Mouse (Mus musculus) intestine, embryonic 15.5 days (tissue): ENCODE data around the gene Lpin1. TPM values are rescaled to one million over a fixed set of nuclear protein-coding genes. Genes with fewer than 3 reads are reported as not detected.

Experiments
- ATAC-seq: fragments of 200-750 bp; cut with Nextera tagmentation; 2 replicates; pipeline ENCODE4 v1.8.0; 2017; ENCODE audit warnings: moderate TSS enrichment, moderate library complexity
- H3K27ac ChIP-seq: fragments of 300-500 bp; sonication (generic); 2 replicates; pipeline ENCODE4 v1.5.1; 2015; ENCODE audit warnings: mild to moderate bottlenecking, inconsistent platforms
- H3K27me3 ChIP-seq: fragments of 300-500 bp; sonication (generic); replicated peaks from 2 replicates; pipeline ENCODE4 v1.6.1; 2015; ENCODE audit warnings: inconsistent platforms
- H3K36me3 ChIP-seq: fragments of 300-500 bp; sonication (generic); 2 replicates; pipeline ENCODE4 v1.6.1; 2015; ENCODE audit warnings: inconsistent platforms
- H3K4me1 ChIP-seq: fragments of 300-500 bp; sonication (generic); replicated peaks from 2 replicates; pipeline ENCODE4 v1.6.1; 2015; ENCODE audit warnings: inconsistent platforms
- H3K4me2 ChIP-seq: fragments of 300-500 bp; sonication (generic); replicated peaks from 2 replicates; pipeline ENCODE4 v1.6.1; 2015; ENCODE audit warnings: mild to moderate bottlenecking, inconsistent platforms
- H3K4me3 ChIP-seq: fragments of 300-500 bp; sonication (generic); replicated peaks from 2 replicates; pipeline ENCODE4 v1.5.1; 2015; ENCODE audit warnings: inconsistent platforms
- H3K9ac ChIP-seq: fragments of 300-500 bp; sonication (generic); 2 replicates; pipeline ENCODE4 v1.6.1; 2015; ENCODE audit warnings: inconsistent platforms
- H3K9me3 ChIP-seq: fragments of 300-500 bp; sonication (generic); 2 replicates; pipeline ENCODE4 v1.6.1; 2016; ENCODE audit warnings: inconsistent platforms
- WGBS: fragments of 180-500 bp; shearing (Covaris S2); methylation state at CpG from one replicate; pipeline ENCODE4 v1.1.7; 2015; 5-methylcytosine and 5-hydroxymethylcytosine counted together
- polyA plus RNA-seq: library from polyadenylated mRNA; unstranded; fragments of >200 nt; fragmentation: Nextera tagmentation; extraction: Ambion mirVana; gene quantifications from 2 replicates; pipeline ENCODE4 v1.2.1, GENCODE M21; 2015

The Lpin1 gene
- polyA plus RNA-seq, 1 experiment from 2014 or later: 8.6 TPM

DNA sequence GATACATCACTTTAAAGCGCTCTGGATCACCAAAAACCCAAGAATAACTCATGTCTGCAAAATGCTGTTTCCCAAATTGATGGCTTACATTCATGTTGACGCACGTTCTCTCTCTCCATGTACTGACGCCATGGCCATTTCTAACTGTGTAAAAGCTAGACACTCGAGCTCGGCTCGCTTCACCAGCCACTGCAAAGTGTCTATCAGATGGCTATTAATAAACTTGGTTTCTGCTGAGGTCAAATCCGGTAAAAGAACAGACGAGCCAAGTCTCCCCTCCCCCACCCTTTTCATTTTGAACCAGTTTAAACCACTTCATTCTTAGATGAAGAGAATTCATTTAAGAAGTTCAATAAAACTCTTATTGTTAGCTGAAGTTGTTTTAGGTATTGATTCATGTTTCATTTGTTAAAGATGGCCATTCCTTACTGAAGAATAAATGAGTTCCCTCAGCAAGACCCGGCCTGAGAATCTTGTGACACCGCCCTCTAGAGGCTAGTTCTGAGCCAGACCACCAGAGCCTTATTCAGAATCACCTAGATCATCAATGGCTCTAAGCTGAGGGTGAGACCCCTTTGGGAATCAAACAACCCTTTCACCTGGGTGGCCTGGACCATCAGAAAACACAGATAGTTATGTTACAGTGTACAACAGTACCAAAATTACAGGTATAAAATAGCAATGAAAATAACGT, 28.5 kb upstream of the Lpin1 start:
- no peak for ATAC-seq
- Histone ChIP-seq H3K9ac (no peak overlapping the region), H3K9me3 (no peaks in the 10 kb centered on the region), H3K4me1 (no peaks in the 10 kb centered on the region), H3K27ac (no peak overlapping the region), H3K27me3 (no peaks in the 10 kb centered on the region), H3K4me2 (no peak overlapping the region), H3K36me3 (no peaks in the 10 kb centered on the region), H3K4me3 (no peak overlapping the region)
- 68% methylated on average over 12 of the region's 12 CpGs for WGBS

DNA sequence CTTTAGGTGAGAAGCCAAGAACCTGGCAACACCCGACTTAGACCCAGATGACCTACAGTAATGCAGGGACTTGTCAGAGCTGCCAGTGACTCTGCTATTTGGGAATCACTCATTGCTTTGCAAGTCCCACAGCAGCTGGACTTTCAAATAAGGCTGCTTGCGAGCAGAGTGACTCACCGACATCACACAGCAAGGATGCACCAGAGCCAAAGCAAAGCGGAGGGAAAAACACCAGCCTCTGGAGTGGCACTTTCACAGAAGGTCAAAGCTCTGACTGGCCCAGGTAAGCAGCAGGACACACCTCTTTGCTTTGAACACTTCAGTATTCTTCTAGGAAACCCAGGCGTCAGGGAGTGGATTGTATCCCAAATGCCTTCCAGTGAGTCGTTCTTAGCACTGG, 25.1 kb upstream of the Lpin1 start:
- Histone ChIP-seq H3K4me2 (no peak overlapping the region), H3K9me3 (no peaks in the 10 kb centered on the region), H3K9ac (no peak overlapping the region), H3K27ac (no peak overlapping the region), H3K36me3 (no peaks in the 10 kb centered on the region), H3K4me3 (no peak overlapping the region), H3K4me1 (no peaks in the 10 kb centered on the region), H3K27me3 (no peaks in the 10 kb centered on the region)
- ATAC-seq: no peak
- 70% methylated on average over 6 of the region's 6 CpGs for WGBS

DNA sequence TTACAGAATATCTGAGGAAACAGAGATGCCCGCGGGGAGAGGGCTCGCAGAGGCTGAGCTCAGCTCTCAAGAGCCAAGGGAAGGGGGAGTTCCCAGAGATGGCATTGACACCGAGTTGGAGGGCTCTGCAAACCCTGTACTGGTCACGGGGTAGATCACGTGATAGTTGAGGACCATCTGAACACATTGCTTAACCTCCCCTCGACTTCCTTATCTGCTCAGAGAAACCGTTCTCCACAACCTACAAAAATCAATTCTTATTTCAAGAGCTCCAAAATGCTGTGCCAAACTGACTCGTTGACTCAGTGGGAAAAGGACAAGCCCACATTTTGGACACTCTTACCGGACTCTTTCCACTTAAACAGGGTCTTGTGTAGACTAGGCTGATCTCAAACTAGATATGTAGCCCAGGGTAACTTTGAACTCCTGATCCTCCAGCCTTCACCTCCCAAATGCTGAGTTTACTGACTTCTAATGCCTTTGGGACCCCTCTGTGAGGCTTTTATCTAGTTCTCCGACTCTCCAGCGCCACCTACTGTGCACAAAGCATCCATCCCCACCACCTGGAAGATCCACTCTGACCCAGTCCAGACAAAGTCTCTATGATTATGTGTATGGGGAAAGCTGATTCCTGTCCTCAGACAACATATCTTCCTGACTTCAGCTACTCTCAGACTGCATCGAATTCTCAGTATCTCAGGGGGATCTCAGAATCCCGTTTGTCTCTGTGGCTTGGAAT, 23.5 kb upstream of the Lpin1 start:
- H3K27me3 ChIP-seq: no peaks in the 10 kb centered on the region
- no peak overlapping the region for H3K4me2 ChIP-seq
- H3K36me3 ChIP-seq: no peaks in the 10 kb centered on the region
- H3K4me1 ChIP-seq: no peaks in the 10 kb centered on the region
- H3K9ac ChIP-seq: no peak overlapping the region
- H3K9me3 ChIP-seq: no peaks in the 10 kb centered on the region
- no peak overlapping the region for H3K4me3 ChIP-seq
- H3K27ac ChIP-seq: no peak overlapping the region
- WGBS: 53% methylated on average over 14 of the region's 14 CpGs
- peak; percentile 56 for ATAC-seq

DNA sequence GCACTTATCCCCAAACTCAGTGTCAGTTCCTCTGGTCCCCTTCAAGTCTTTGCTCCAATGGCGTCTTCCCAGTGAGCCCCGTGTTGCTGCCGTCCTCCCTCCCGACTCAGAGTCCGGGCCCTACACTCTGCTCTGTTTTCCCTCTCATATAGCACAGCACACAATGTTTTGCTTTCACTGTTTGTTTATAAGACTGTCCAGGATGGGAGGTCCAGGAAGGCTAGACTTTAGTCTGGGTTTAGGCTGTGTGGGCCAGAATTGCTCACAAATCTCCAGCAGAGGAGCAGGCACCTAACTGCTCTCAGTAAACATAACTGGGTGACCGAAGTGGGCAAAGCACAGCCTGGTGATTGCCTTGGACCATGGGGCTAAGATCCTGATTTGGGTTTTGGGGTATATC, 22.5 kb upstream of the Lpin1 start:
- Histone ChIP-seq H3K9me3 (no peaks in the 10 kb centered on the region), H3K9ac (no peak overlapping the region), H3K4me2 (no peak overlapping the region), H3K4me1 (no peaks in the 10 kb centered on the region), H3K27ac (no peak overlapping the region), H3K36me3 (no peaks in the 10 kb centered on the region), H3K27me3 (no peaks in the 10 kb centered on the region), H3K4me3 (no peak overlapping the region)
- 49% methylated on average over 6 of the region's 6 CpGs for WGBS
- ATAC-seq: no peak

DNA sequence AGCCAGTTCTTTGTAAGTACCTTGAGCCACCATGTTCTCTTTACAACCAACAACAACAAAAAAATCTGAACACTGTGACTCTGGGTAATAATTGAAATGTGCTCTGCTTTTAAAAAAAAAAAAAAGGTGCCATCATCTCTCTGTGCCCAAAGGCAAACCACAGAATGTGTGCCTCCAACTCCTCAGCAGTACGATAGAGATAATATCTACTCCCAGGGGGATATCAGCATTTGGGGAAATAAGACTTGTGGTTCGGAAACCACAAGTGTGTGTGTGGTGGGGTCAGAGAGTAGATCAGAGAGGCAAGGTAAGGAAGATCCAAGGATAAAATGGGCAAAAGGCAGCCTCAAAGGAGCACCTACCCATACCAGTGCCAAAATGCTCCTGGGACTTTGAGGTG, 20.7 kb upstream of the Lpin1 start:
- ATAC-seq: no peak
- no peaks in the 10 kb centered on the region for H3K9me3 ChIP-seq
- no peaks in the 10 kb centered on the region for H3K36me3 ChIP-seq
- H3K4me1 ChIP-seq: no peaks in the 10 kb centered on the region
- H3K27me3 ChIP-seq: no peaks in the 10 kb centered on the region
- H3K9ac ChIP-seq: no peak overlapping the region
- no peak overlapping the region for H3K4me2 ChIP-seq
- WGBS: 81% methylated on average over 2 of the region's 2 CpGs
- H3K27ac ChIP-seq: no peak overlapping the region
- no peak overlapping the region for H3K4me3 ChIP-seq

DNA sequence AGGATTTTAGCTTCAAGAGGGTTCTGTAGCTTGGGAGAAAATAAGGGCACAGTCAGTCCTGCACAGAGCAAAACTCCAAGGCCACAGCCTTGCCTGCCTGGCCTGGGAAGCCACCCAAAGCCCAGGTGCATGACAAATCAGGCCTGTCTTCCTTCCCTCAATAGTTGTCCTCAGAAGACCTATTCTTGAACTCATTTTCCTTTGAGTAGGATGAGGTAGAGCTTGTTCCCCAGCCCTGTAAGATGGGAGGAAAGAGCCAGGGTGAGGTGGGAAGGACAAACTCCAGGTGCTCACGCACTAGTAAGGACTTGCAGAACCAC, 20.1 kb upstream of the Lpin1 start:
- H3K9ac ChIP-seq: no peak overlapping the region
- WGBS: 91% methylated on average over 1 of the region's 1 CpGs
- no peaks in the 10 kb centered on the region for H3K36me3 ChIP-seq
- H3K27ac ChIP-seq: no peak overlapping the region
- H3K27me3 ChIP-seq: no peaks in the 10 kb centered on the region
- no peaks in the 10 kb centered on the region for H3K9me3 ChIP-seq
- H3K4me1 ChIP-seq: no peaks in the 10 kb centered on the region
- H3K4me3 ChIP-seq: no peak overlapping the region
- no peak overlapping the region for H3K4me2 ChIP-seq
- no peak for ATAC-seq

DNA sequence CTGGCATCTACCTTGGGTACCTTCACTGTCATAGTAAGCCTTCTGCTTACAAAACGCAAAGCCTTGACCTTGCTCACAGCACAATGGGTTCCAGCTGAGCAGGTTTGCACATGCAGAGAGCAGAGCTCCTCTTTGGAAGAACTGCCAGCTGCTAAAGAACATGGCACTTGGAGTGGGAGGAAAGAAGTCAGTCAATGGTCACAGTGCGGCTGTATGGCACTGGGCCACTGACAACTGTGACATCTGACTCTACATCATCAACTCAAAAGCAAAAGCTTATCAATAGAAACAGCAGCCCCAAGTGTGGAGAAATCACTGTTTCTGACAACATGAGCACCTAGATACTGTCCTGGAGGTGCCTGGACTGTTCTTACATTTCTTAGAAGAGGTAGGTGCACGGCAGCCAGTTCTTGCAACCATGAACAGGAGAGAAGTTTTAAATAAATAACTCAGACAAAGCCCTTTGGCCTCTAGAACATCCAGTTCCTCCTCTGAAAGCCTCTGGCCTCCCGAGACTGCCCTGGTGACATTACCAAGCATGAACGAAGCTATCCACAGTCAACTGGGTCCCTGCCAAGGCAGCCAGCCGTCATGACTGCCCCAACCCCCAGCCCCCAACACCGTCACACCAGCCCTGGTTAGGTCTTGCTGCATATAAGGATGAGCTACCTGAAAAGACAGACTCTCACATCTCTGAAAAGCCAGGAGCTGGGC, 19.5 kb upstream of the Lpin1 start:
- no peaks in the 10 kb centered on the region for H3K4me1 ChIP-seq
- no peak overlapping the region for H3K4me3 ChIP-seq
- no peaks in the 10 kb centered on the region for H3K9me3 ChIP-seq
- H3K9ac ChIP-seq: no peak overlapping the region
- H3K27ac ChIP-seq: no peak overlapping the region
- H3K4me2 ChIP-seq: no peak overlapping the region
- no peaks in the 10 kb centered on the region for H3K36me3 ChIP-seq
- H3K27me3 ChIP-seq: no peaks in the 10 kb centered on the region
- ATAC-seq: no peak
- 64% methylated on average over 7 of the region's 7 CpGs for WGBS

DNA sequence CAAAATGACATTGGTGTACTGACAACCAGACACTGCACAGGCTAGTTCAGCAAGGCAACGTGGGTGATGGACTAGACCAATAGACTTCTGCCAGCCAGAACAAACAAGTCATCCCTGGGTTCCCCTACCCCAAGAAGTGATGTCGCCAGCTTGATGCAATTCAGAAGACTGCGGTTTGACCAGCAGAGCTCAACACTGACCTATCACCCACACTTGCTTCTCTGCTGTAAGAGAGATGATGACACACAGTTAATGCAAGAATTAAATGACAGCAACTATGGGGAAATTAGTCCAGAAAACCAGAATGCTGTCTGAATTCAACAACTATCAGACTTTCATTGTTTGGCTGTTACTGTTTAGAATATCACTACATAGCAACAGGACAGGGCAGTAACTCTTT, 9.5 kb upstream of the Lpin1 start:
- H3K27me3 ChIP-seq: no peaks in the 10 kb centered on the region
- H3K4me2 ChIP-seq: no peak overlapping the region
- peaks cover 13% of the 10 kb centered on the region for H3K4me1 ChIP-seq
- H3K9me3 ChIP-seq: no peaks in the 10 kb centered on the region
- H3K4me3 ChIP-seq: no peak overlapping the region
- H3K36me3 ChIP-seq: no peaks in the 10 kb centered on the region
- WGBS: 72% methylated on average over 3 of the region's 3 CpGs
- ATAC-seq: no peak
- H3K27ac ChIP-seq: no peak overlapping the region
- H3K9ac ChIP-seq: no peak overlapping the region

DNA sequence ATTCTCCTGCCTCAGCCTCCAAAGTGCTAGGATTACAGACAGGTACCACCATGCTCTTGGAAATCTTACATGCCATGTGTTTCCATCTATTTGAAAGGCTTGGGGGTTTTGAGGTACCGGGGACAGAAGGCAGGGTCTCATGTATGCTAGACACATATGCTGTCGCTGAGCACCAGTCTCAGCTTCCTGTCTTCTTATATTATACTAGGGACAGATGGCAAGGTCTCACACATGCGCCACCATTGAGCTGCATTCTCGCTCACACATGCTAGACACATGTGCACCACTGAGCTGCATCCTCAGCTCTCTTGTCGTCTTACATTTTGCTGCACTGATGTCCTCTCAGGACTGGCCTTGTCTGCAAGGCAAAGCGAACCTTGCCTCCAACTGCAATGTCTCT, 8.7 kb upstream of the Lpin1 start:
- 83% methylated on average over 6 of the region's 6 CpGs for WGBS
- Histone ChIP-seq H3K27me3 (no peaks in the 10 kb centered on the region), H3K27ac (no peak overlapping the region)

DNA sequence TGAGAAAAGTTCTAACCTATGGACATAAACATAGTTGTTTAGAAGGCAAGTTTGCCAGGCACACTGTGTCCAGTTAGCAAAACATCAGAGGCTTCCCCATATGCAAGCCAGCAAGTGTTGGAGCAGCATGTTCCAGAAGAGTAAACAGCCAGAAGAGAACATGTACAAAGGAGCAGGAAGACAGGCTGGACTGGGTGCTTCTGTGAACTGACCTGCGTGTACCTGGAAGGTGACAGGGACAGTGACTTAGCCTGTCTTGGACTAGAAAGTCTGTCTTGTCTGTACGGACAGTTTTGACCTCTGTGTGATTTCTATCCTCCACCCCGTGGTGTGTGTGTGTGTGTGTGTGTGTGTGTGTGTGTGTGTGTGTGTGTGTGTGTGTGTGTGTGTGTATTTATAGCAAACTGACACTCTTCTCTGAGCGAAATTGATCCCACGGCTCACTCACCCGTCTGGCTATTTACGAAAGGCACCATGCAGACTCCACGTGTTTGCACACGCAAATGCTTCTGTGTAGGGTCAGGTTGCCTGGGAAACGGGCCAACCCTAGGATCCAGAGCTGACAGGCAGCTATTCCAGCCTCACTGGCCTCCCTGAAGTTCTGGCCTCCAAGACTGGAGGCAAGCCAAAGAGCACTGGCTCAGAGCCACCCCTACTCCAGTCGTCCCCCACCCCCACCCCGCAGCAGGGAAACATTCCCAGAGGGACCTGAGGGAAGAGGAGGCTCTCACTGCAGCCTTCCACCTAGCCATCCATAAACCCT, 7.9 kb upstream of the Lpin1 start:
- Histone ChIP-seq H3K9ac (no peak overlapping the region), H3K27me3 (no peaks in the 10 kb centered on the region), H3K4me2 (no peak overlapping the region), H3K4me3 (no peak overlapping the region), H3K9me3 (no peaks in the 10 kb centered on the region), H3K36me3 (no peaks in the 10 kb centered on the region), H3K4me1 (peaks cover 13% of the 10 kb centered on the region), H3K27ac (no peak overlapping the region)
- ATAC-seq: peak; percentile 92
- WGBS: 8% methylated on average over 12 of the region's 12 CpGs

More for the DNA sequence above, 8.7 kb upstream of the Lpin1 start:
- Histone ChIP-seq H3K4me3 (no peak overlapping the region), H3K4me2 (no peak overlapping the region), H3K4me1 (peaks cover 13% of the 10 kb centered on the region), H3K36me3 (no peaks in the 10 kb centered on the region), H3K9me3 (no peaks in the 10 kb centered on the region), H3K9ac (no peak overlapping the region)
- 0 out of 2 replicates have a peak, but pooled peaks have one; percentile 16 for ATAC-seq

DNA sequence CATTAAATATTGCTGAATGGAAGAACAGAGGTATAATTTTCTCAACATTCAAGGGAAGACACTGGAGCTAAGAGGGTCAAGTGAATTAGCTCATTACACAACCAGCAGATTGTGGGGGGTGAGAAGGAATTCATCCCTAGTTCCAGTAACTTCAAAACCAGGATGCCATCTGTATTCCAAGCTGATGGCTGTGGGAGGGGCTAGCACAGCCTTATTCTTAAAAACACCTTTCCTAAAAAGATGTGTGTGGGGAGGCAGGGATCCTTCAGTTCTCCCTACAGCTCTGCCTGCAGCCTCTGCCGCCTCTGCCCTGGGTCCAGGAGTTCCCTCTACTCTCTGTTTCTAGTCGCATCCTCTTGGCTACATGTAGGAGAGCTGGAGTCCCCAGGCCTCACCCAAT, 5.0 kb upstream of the Lpin1 start:
- Histone ChIP-seq H3K36me3 (no peaks in the 10 kb centered on the region), H3K4me1 (peaks cover 13% of the 10 kb centered on the region), H3K27ac (no peak overlapping the region), H3K27me3 (no peaks in the 10 kb centered on the region), H3K9me3 (no peaks in the 10 kb centered on the region), H3K4me3 (no peak overlapping the region), H3K4me2 (no peak overlapping the region), H3K9ac (no peak overlapping the region)
- no peak for ATAC-seq
- WGBS: 77% methylated on average over 2 of the region's 2 CpGs

DNA sequence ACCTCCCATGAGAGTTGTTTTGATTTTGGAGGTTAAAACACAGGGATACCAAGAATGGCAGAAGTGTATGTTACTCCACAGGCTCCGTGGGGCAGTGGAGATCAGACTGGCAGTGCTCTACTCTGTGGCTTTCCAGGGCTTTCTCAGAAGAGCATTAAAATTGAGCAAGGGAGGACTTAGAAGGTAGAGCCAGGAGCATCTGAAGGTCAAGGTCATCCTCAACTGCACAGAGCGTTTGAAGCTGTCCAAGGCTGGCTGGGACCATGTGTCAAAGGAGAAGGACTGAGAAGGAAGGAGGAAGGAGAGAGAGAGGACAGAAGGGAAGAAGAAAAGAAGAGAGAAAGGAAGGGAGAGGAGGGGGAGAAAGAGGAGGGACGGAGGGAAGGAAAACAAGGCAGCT, 3.8 kb upstream of the Lpin1 start:
- H3K4me3 ChIP-seq: no peak overlapping the region
- no peaks in the 10 kb centered on the region for H3K27me3 ChIP-seq
- H3K4me2 ChIP-seq: no peak overlapping the region
- no peak for ATAC-seq
- no peaks in the 10 kb centered on the region for H3K36me3 ChIP-seq
- WGBS: 48% methylated on average over 3 of the region's 3 CpGs
- no peak overlapping the region for H3K9ac ChIP-seq
- no peak overlapping the region for H3K27ac ChIP-seq
- H3K4me1 ChIP-seq: peaks cover 13% of the 10 kb centered on the region
- H3K9me3 ChIP-seq: no peaks in the 10 kb centered on the region
